Mouse (Mus musculus) heart, embryonic 11.5 days (tissue): ENCODE results near the gene Slc43a3. TPM values are rescaled to one million over a fixed set of nuclear protein-coding genes. Genes with fewer than 3 reads are reported as not detected.

ENCODE experiments used
- microRNA-seq: library from miRNA; unstranded; fragments of <30 nt; microRNA quantifications from one replicate; pipeline ENCODE4, GENCODE M21; 2016; ENCODE audit warnings: borderline number of aligned reads
- polyA plus RNA-seq: library from polyadenylated mRNA; unstranded; fragments of >200 nt; fragmentation: Nextera tagmentation; extraction: Ambion mirVana; gene quantifications from 2 replicates; pipeline ENCODE4 v1.2.1, GENCODE M21; 2014

Gene Slc43a3
- polyA plus RNA-seq, 1 experiment from 2014 or later = 52.5 TPM

Small RNA genes lying within 50 kb of the gene (microRNA-seq; reads per million reads assigned to microRNA genes)
- gene Gm24332 = not detected

Other genes starting within 250 kb of the Slc43a3 start
- 29.2 and 31.0 TPM in 2 replicates for gene Zdhhc5, start 221.4 kb upstream of the Slc43a3 start, polyA plus RNA-seq
- 26.6 and 30.4 TPM in 2 replicates for gene Clp1, start 209.2 kb upstream of the Slc43a3 start, polyA plus RNA-seq
- gene Ypel4, start 202.5 kb upstream of the Slc43a3 start, polyA plus RNA-seq = 8.5 and 13.8 TPM in 2 replicates
- 6.6 and 6.9 TPM in 2 replicates for gene Gm19426, start 192.9 kb upstream of the Slc43a3 start, polyA plus RNA-seq
- 35.0 and 41.8 TPM in 2 replicates for gene Serping1, start 161.1 kb upstream of the Slc43a3 start, polyA plus RNA-seq
- gene Ube2l6, start 137.8 kb upstream of the Slc43a3 start, polyA plus RNA-seq = 95.9 and 105 TPM in 2 replicates
- 0.37 and 0.49 TPM in 2 replicates for gene Smtnl1, start 113.9 kb upstream of the Slc43a3 start, polyA plus RNA-seq
- 76.8 and 77.9 TPM in 2 replicates for gene Timm10, start 109.6 kb upstream of the Slc43a3 start, polyA plus RNA-seq
- gene Slc43a1, start 97.7 kb upstream of the Slc43a3 start, polyA plus RNA-seq = 36.1 and 41.4 TPM in 2 replicates
- 0.23 and 1.1 TPM in 2 replicates for gene Rtn4rl2, start 49.9 kb upstream of the Slc43a3 start, polyA plus RNA-seq
- gene Prg2, start 43.9 kb downstream of the Slc43a3 start, polyA plus RNA-seq = 0.73 and 1.1 TPM in 2 replicates
- gene Prg3, start 51.6 kb downstream of the Slc43a3 start, polyA plus RNA-seq = 0.24 and 0.37 TPM in 2 replicates
- 180 and 194 TPM in 2 replicates for gene Ssrp1, start 100.7 kb downstream of the Slc43a3 start, polyA plus RNA-seq
- 0.44 and 0.77 TPM in 2 replicates for gene P2rx3, start 100.9 kb downstream of the Slc43a3 start, polyA plus RNA-seq
- 7.0 TPM in 2 replicates for gene Tnks1bp1, start 111.4 kb downstream of the Slc43a3 start, polyA plus RNA-seq
- gene Aplnr, start 199.6 kb downstream of the Slc43a3 start, polyA plus RNA-seq = 8.9 and 9.7 TPM in 2 replicates